Mouse (Mus musculus) thymus, adult 2 months (tissue): Measurements from ENCODE around the gene Adamts18. TPM values are rescaled to one million over a fixed set of nuclear protein-coding genes. Genes with fewer than 3 reads are reported as not detected.

Experiments
- DNase-seq: peaks from one replicate; pipeline ENCODE4 v3.0.0; 2021
- H3K27ac ChIP-seq: fragments of 200-500 bp; 2 replicates; pipeline ENCODE4 v1.5.1; 2012; ENCODE audit warnings: low read length, control low read depth; ENCODE audit not compliant: control insufficient read depth, insufficient read depth
- H3K27me3 ChIP-seq: fragments of 200-500 bp; 2 replicates; pipeline ENCODE4 v1.6.1; 2012; ENCODE audit warnings: mild to moderate bottlenecking, low read length, moderate library complexity, mixed read lengths; ENCODE audit not compliant: control insufficient read depth, insufficient read depth
- H3K36me3 ChIP-seq: fragments of 200-500 bp; 2 replicates; pipeline ENCODE4 v1.6.1; 2012; ENCODE audit warnings: mild to moderate bottlenecking, low read length, moderate library complexity; ENCODE audit not compliant: control insufficient read depth, insufficient read depth
- H3K4me1 ChIP-seq: fragments of 200-500 bp; replicated peaks from 2 replicates; pipeline ENCODE4 v1.6.1; 2012; ENCODE audit warnings: low read length; ENCODE audit not compliant: control insufficient read depth, insufficient read depth
- H3K4me3 ChIP-seq: fragments of 200-500 bp; 2 replicates; pipeline ENCODE4 v1.5.1; 2012; ENCODE audit warnings: mild to moderate bottlenecking, low read length, control low read depth, moderate library complexity; ENCODE audit not compliant: control insufficient read depth, insufficient read depth
- CTCF ChIP-seq: fragments of 200-500 bp; IDR thresholded peaks from 2 replicates; pipeline ENCODE4 v1.5.1; 2012; ENCODE audit warnings: mild to moderate bottlenecking, control low read depth, low read length, moderate library complexity, borderline replicate concordance; ENCODE audit not compliant: control insufficient read depth, poor library complexity, insufficient read depth; ENCODE audit errors: extremely low read depth
- POLR2A ChIP-seq: fragments of 200-500 bp; IDR thresholded peaks from 2 replicates; pipeline ENCODE4 v1.6.1; 2012; ENCODE audit warnings: mild to moderate bottlenecking, low read length, control low read depth, moderate library complexity; ENCODE audit not compliant: control insufficient read depth, poor library complexity, insufficient read depth; ENCODE audit errors: extremely low read depth
- WGBS: fragments of 180-500 bp; shearing (Covaris S2); methylation state at CpG from one replicate; pipeline ENCODE4 v1.1.7; 2018; 5-methylcytosine and 5-hydroxymethylcytosine counted together
- polyA plus RNA-seq: library from polyadenylated mRNA; depleted of rRNA; stranded (reverse); fragments of >200 nt; gene quantifications from 2 replicates; pipeline ENCODE4 v1.2.3, GENCODE M21; 2012

Adamts18 gene
- polyA plus RNA-seq, 1 experiment, result 0.74 TPM

GRCm38 (mm10) chr8:113858801-113859200 is 10.3 kb upstream of the Adamts18 start:
- TF ChIP-seq POLR2A, result no peak
- no peak for TF ChIP-seq CTCF
- no peak for DNase-seq
- no peaks in the 10 kb centered on the region for H3K36me3 ChIP-seq

DNA sequence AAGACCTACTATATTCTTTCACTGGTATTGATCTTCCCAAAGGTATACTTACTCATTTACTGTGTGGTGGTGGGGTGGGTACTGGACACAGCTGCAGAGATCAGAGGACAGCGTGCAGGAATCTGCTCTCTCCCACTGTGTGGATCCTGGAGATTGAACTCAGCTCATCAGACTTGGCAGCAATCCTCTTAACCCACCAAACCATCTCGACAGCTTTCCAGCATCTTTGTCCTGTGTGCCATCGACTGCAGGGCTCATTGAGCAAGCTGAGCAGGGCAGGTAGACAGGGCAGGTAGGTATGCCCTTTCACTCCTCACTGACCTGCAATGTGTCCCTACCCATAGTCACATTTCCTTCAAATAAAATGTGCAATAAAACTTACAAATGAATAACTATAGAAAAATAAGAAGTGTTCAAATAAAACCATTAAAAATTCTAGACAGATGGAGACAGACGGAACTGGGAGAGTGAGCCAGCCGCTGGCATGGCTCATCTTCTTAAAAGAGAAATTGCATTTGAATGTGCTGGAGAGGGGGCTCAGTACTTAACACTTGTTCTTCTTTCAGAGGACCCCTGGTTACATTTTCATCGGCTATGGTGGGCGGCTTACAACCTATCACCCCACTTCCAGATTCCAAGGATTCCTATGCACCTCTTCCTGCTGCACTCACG is 6.2 kb upstream of the Adamts18 start:
- Histone ChIP-seq H3K4me3 (no peak overlapping the region), H3K27ac (no peak overlapping the region), H3K27me3 (no peaks in the 10 kb centered on the region), H3K4me1 (no peaks in the 10 kb centered on the region), H3K36me3 (no peaks in the 10 kb centered on the region)
- no peak for DNase-seq
- 92% methylated on average over 8 of the region's 8 CpGs for WGBS
- TF ChIP-seq POLR2A (no peak), CTCF (no peak)

More at GRCm38 (mm10) chr8:113858801-113859200, 10.3 kb upstream of the Adamts18 start:
- H3K27me3 ChIP-seq, result no peaks in the 10 kb centered on the region
- 76% methylated on average over 7 of the region's 7 CpGs for WGBS
- H3K4me3 ChIP-seq, result no peak overlapping the region
- H3K4me1 ChIP-seq, result no peaks in the 10 kb centered on the region
- no peak overlapping the region for H3K27ac ChIP-seq

DNA sequence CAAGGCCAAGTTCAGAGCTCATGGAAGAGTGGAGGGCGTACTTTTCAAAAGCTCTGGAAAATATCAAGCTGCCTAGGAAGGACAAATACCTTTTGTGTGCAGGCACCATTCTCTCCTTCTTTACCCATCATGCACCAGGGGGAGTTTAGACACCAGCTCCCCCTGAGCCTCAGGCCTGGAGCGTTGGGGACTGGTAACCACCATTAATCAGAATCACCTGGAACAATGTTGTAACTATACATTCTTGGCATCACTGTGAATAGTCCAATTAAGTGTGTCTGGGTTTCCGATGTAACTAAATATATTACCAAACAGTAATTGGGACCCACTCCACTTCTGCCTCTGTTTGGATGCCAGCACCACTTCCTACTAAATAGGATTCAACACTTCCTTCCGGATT is 5.2 kb upstream of the Adamts18 start:
- WGBS, result 94% methylated on average over 4 of the region's 4 CpGs
- H3K27ac ChIP-seq, result no peak overlapping the region
- no peaks in the 10 kb centered on the region for H3K36me3 ChIP-seq
- no peak for TF ChIP-seq POLR2A
- no peak for TF ChIP-seq CTCF
- DNase-seq, result no peak
- no peak overlapping the region for H3K4me3 ChIP-seq
- H3K27me3 ChIP-seq, result no peaks in the 10 kb centered on the region
- no peaks in the 10 kb centered on the region for H3K4me1 ChIP-seq

GRCm38 (mm10) chr8:113851655-113852054 is 3.1 kb upstream of the Adamts18 start:
- TF ChIP-seq CTCF (no peak), POLR2A (no peak)
- Histone ChIP-seq H3K27me3 (no peaks in the 10 kb centered on the region), H3K27ac (no peak overlapping the region), H3K36me3 (no peaks in the 10 kb centered on the region), H3K4me3 (no peak overlapping the region), H3K4me1 (no peaks in the 10 kb centered on the region)
- 47% methylated on average over 4 of the region's 4 CpGs for WGBS
- no peak for DNase-seq

DNA sequence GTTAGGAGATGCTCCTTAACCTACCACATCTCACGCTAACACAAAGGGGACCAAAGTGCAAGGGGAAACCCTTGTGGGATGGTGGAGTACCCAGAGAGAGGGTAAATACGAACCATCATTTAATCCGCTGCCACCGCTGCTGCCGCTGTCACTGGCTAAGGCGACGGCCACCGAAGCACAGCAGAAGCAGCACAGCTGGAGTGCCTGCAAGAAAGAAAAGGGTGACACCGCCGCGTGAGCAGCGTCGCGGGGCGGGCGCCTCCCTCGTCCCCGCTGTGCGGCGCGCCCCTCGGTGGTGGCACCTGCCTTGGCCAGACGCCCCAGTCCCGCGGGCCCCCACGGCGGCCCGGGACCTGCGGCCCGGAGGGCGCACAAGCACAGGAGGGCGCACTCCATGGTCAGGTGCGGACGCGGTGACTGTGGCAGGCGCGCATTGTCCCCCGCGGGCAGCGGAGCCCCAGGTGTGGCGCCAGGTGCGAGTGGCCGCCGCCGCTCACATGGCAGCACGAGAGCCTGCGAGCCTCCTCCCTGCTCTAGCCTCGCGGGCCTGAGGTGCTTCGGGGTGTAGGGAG is 371 bp downstream of the Adamts18 start:
- Histone ChIP-seq H3K27ac (no peak overlapping the region), H3K36me3 (no peaks in the 10 kb centered on the region), H3K4me1 (no peaks in the 10 kb centered on the region), H3K27me3 (no peaks in the 10 kb centered on the region), H3K4me3 (no peak overlapping the region)
- no peak for DNase-seq
- TF ChIP-seq POLR2A (no peak), CTCF (no peak)
- WGBS, result 6% methylated on average over 50 of the region's 50 CpGs

- Histone ChIP-seq H3K36me3 (no peaks in the 10 kb centered on the region), H3K27ac (no peak overlapping the region), H3K27me3 (no peaks in the 10 kb centered on the region), H3K4me1 (no peaks in the 10 kb centered on the region), H3K4me3 (no peak overlapping the region)
- 10% methylated on average over 12 of the region's 12 CpGs for WGBS
- no peak for DNase-seq
- TF ChIP-seq CTCF (no peak), POLR2A (no peak)
Observed at GRCm38 (mm10) chr8:113847606-113848080, 895 bp downstream of the Adamts18 start.

GRCm38 (mm10) chr8:113846669-113847068 is 1.9 kb downstream of the Adamts18 start:
- no peak for TF ChIP-seq CTCF
- TF ChIP-seq POLR2A, result no peak
- Histone ChIP-seq H3K27me3 (no peaks in the 10 kb centered on the region), H3K4me3 (no peak overlapping the region), H3K4me1 (no peaks in the 10 kb centered on the region), H3K27ac (no peak overlapping the region), H3K36me3 (no peaks in the 10 kb centered on the region)
- DNase-seq, result no peak
- WGBS, result 61% methylated on average over 5 of the region's 5 CpGs
